Mouse (Mus musculus) bone marrow macrophage, adult 2 months (primary cell): ENCODE data around the gene Gabra2.

ENCODE experiments used
- CTCF ChIP-seq: IDR thresholded peaks from 2 replicates; pipeline ENCODE4 v1.5.1; 2012; ENCODE audit warnings: low read depth, mild to moderate bottlenecking, low read length, moderate library complexity
- POLR2A ChIP-seq: IDR thresholded peaks from 2 replicates; pipeline ENCODE4 v1.6.1; 2012; ENCODE audit warnings: mild to moderate bottlenecking, low read depth, low read length, borderline replicate concordance

DNA sequence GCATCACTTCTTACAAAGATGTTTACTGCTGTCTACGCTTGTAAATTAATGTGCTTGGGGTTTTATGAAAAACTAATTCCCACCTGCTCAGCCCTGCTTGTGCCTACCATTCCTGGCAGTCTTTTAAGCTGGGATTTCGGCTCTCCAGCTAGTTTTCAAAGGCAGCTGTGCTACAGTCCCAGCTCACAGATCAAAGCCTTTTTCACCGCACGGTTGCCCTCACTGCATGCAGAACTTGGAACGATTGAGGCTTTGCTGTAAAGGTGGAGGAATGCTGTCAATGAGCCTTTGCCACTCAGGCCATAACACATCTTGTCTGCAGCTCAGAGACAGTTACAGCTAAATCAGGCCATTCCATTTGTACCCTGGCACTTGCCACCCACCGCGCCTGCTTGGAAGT, 37.6 kb downstream of the Gabra2 start:
- TF ChIP-seq CTCF (no peak), POLR2A (no peak)
